Mouse (Mus musculus) limb, embryonic 15.5 days (tissue): ENCODE measurements around the gene Hic2. TPM values are rescaled to one million over a fixed set of nuclear protein-coding genes. Genes with fewer than 3 reads are reported as not detected.
"Not testable (repeated sequence)": the region's sequence is repeated elsewhere in the genome, so short reads cannot be mapped to it uniquely, and the experiment has no call there.

Experiments used
- ATAC-seq: fragments of 200-750 bp; cut with Nextera tagmentation; 2 replicates; pipeline ENCODE4 v1.8.0; 2017; ENCODE audit warnings: low read depth, moderate TSS enrichment; ENCODE audit not compliant: insufficient number of reproducible peaks, low FRiP score, low TSS enrichment
- H3K27ac ChIP-seq: fragments of 300-500 bp; sonication (generic); 2 replicates; pipeline ENCODE4 v1.5.1; 2015; ENCODE audit warnings: moderate library complexity, mild to moderate bottlenecking, inconsistent platforms
- H3K27me3 ChIP-seq: fragments of 300-500 bp; sonication (generic); 2 replicates; pipeline ENCODE4 v1.6.1; 2015; ENCODE audit warnings: inconsistent platforms
- H3K36me3 ChIP-seq: fragments of 300-500 bp; sonication (generic); 2 replicates; pipeline ENCODE4 v1.6.1; 2015; ENCODE audit warnings: inconsistent platforms
- H3K4me1 ChIP-seq: fragments of 300-500 bp; sonication (generic); 2 replicates; pipeline ENCODE4 v1.6.1; 2015; ENCODE audit warnings: inconsistent platforms
- H3K4me2 ChIP-seq: fragments of 300-500 bp; sonication (generic); 2 replicates; pipeline ENCODE4 v1.6.1; 2015; ENCODE audit warnings: mild to moderate bottlenecking, inconsistent platforms
- H3K4me3 ChIP-seq: fragments of 300-500 bp; sonication (generic); 2 replicates; pipeline ENCODE4 v1.5.1; 2015; ENCODE audit warnings: mild to moderate bottlenecking, inconsistent platforms
- H3K9ac ChIP-seq: fragments of 300-500 bp; sonication (generic); 2 replicates; pipeline ENCODE4 v1.6.1; 2015; ENCODE audit warnings: inconsistent platforms
- H3K9me3 ChIP-seq: fragments of 300-500 bp; sonication (generic); 2 replicates; pipeline ENCODE4 v1.6.1; 2016; ENCODE audit warnings: inconsistent platforms
- WGBS: fragments of 180-500 bp; shearing (Covaris S2); methylation state at CpG from one replicate; pipeline ENCODE4 v1.1.7; 2015; 5-methylcytosine and 5-hydroxymethylcytosine counted together
- polyA plus RNA-seq: library from polyadenylated mRNA; unstranded; fragments of >200 nt; fragmentation: Nextera tagmentation; extraction: Ambion mirVana; gene quantifications from 2 replicates; pipeline ENCODE4 v1.2.1, GENCODE M21; 2015

Gene Hic2
- polyA plus RNA-seq, 1 experiment from 2014 or later = 4.7 TPM

DNA sequence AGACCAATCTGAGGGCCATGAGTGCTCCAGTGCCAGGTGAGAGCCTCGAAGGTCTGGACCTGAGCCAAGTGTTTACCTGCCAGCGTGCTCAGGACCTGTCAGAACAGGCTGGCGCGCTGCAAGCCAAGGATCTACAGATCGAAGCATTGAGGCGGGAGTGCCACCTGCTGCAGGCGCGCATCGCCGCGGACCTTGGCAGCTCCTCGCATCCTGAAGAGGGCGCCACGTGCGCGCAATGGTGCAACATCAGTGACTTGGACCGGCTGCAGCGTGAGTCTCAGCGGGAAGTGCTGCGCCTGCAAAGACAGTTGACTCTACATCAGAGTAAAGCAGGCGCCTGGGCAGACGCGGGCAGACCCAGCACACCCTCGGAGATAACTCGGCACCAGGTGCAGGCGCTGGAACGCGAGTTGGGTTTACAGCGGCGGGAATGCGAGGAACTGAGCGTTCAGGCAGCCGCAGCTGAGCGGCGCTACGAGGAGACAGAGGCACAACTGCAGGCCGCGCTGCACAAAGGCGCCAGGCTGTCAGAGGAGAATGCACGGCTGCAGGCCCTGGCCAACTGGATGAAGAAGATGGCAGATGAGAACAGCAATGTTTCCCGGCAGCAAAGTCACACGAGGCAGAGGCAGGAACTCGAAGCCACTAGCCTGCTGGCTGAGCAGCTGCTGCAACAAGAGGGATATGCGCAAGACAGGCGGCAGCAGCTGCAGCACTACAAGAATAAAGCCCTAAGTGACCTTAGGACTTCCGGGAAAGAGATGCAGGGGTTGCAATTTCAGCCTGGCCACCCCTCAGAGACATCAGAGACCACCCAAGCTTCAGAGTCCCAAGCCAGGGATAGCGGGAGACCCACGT lies 23.2 kb upstream of the Hic2 start:
- H3K4me2 ChIP-seq = peak overlapping the region; percentile 97
- peak overlapping the region; percentile 55 for H3K4me3 ChIP-seq
- H3K27ac ChIP-seq = no peak overlapping the region
- H3K27me3 ChIP-seq = peaks cover 45% of the 10 kb centered on the region
- no peaks in the 10 kb centered on the region for H3K36me3 ChIP-seq
- ATAC-seq = peak; percentile 53; the same call in 1 of the 2 replicates
- peaks cover 23% of the 10 kb centered on the region for H3K4me1 ChIP-seq
- H3K9ac ChIP-seq = 0 out of 2 replicates have a peak overlapping the region, but pooled peaks have one; percentile 18
- no peaks in the 10 kb centered on the region for H3K9me3 ChIP-seq
- 8% methylated on average over 48 of the region's 48 CpGs for WGBS

DNA sequence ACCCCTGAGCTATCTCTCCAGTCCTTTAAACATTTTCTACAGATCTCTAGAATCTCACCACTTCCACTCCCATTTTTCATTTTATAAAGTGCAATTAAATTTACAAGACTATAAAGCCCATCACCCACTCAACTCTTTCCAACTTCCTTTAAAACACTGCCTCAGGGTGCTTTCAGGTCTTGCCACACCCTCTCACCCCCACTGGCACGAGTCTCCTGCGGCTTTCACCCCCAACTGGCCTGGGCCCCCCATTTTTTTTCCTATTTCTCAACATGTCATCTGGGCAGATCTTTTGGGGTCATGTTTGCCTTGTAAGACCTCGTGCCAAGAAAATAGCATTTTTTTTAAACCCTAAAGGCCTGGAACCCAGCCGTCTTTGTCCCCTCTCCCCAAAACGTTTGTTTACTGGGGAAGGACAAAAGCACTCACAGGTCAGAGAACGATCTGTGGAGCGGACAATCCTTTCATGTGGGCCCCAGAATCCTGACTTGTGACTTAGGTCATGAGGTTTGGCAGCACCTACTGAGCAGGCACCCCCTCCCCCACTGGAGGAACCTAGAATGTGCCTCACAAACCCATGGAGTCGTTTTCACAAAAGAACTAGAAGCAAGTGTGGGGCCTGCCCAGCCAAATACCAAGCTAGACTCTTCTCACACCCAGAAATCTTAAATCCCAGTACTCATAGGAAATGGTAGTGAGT lies 16.3 kb upstream of the Hic2 start:
- H3K27me3 ChIP-seq = 0 out of 2 replicates have a peak, but pooled peaks cover 2% of the 10 kb centered on the region
- whole genome bisulfite sequencing = 38% methylated on average over 8 of the region's 8 CpGs

DNA sequence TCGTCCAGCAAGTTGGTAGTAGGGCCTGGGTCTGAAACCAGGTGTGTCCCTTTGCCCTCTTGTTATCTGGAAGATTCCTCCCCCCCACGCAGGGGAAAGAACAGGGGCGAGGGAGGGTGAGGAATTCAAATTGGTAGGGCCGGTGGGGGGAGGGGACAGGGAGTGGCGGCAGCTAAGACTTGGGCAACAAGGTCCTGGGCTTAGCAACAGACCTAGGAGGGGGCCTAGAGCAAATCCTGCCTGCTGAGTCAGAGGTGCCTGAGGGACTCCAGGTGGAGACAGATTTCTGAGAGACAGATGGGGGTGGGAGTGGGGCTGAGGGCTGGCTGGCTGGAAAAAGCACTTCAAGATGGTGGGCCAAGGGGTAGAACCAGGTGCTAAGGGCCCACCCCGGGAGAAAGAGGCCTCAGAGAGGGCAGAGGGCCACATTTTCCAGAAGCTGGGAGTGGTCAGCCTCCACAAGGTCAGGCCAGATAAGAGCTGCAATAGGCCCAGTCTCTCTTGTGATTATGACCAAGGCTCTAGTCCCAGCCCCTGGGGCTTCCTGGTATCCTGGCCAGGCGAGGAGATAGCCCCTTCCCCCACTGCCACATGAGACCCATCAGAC lies 13.1 kb upstream of the Hic2 start:
- no peak overlapping the region for H3K9ac ChIP-seq
- no peaks in the 10 kb centered on the region for H3K9me3 ChIP-seq
- no peaks in the 10 kb centered on the region for H3K36me3 ChIP-seq
- WGBS = 28% methylated on average over 7 of the region's 7 CpGs
- H3K27ac ChIP-seq = no peak overlapping the region
- ATAC-seq = no peak
- no peak overlapping the region for H3K4me2 ChIP-seq
- H3K4me3 ChIP-seq = no peak overlapping the region
- H3K4me1 ChIP-seq = no peaks in the 10 kb centered on the region; the same call in 1 of the 2 replicates
- no peaks in the 10 kb centered on the region for H3K27me3 ChIP-seq

More for the DNA sequence above, 16.3 kb upstream of the Hic2 start:
- Histone ChIP-seq H3K9me3 (no peaks in the 10 kb centered on the region), H3K4me3 (no peak overlapping the region), H3K27ac (no peak overlapping the region), H3K4me1 (no peaks in the 10 kb centered on the region; the same call in 1 of the 2 replicates), H3K9ac (no peak overlapping the region), H3K4me2 (no peak overlapping the region), H3K36me3 (no peaks in the 10 kb centered on the region)
- no peak for ATAC-seq

DNA sequence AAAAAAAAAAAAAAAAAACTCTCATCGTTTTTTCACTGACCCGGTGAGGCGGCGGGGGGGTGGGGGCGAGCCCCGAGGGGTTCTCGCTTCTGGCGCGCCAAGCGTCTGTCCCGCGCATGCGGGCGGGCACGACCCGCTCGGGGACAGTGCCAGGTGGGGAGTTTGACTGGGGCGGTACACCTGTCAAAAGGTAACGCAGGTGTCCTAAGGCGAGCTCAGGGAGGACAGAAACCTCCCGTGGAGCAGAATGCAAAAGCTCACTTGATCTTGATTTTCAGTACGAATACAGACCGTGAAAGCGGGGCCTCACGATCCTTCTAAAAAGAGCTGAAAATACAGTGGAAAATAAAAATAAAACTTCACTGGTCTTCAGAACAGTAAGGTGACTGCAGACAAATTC lies 11.2 kb upstream of the Hic2 start:
- Histone ChIP-seq H3K27ac (no peak overlapping the region), H3K9ac (no peak overlapping the region), H3K4me2 (no peak overlapping the region), H3K27me3 (no peaks in the 10 kb centered on the region), H3K9me3 (no peaks in the 10 kb centered on the region), H3K4me1 (no peaks in the 10 kb centered on the region; the same call in 1 of the 2 replicates), H3K36me3 (no peaks in the 10 kb centered on the region), H3K4me3 (no peak overlapping the region)
- ATAC-seq = peak; percentile 100
- 28% methylated on average over 25 of the region's 25 CpGs for WGBS

DNA sequence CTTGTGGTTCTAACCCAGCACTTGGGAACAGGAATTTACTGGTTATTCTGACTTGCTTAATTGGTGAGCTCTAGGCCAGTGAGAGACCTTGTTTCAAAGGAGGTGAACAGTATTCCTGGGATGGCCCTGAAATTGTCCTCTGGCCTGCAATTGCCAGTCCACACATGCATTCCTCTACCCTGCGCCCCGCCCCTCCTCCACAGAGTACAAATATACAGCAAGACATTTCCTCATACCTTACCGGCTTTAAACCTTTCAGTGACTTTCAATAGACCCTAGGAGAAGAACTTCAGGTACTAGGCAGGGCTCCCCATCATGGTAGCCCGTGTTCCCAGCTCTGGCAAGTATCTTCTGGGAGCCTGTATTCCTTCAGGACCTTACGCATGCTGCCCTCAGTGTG lies 7.8 kb upstream of the Hic2 start:
- no peaks in the 10 kb centered on the region for H3K36me3 ChIP-seq
- ATAC-seq = no peak
- no peaks in the 10 kb centered on the region for H3K4me1 ChIP-seq
- H3K27ac ChIP-seq = no peak overlapping the region
- H3K27me3 ChIP-seq = no peaks in the 10 kb centered on the region
- no peak overlapping the region for H3K4me3 ChIP-seq
- H3K9me3 ChIP-seq = no peaks in the 10 kb centered on the region
- no peak overlapping the region for H3K4me2 ChIP-seq
- 82% methylated on average over 5 of the region's 5 CpGs for WGBS
- no peak overlapping the region for H3K9ac ChIP-seq

DNA sequence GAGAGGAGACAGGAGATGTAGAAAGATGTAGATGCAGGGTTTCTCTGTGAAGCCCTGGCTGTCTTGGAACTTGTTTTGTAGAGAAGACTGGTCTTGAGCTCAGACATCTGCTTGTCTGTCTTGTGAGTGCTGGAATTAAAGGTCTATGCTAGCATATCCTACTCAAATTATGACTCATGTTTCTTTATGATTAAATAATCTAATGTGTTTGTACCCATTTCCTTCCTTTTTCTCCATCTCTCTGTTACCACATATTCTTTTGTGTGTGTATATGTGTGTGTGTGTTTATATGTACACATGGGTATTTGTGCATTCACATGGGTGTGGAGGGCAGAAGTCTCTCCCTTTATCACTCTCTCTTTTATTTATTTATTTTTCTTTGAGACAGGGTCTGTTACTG lies 6.9 kb upstream of the Hic2 start:
- Histone ChIP-seq H3K27ac (no peak overlapping the region), H3K9me3 (no peaks in the 10 kb centered on the region), H3K36me3 (no peaks in the 10 kb centered on the region), H3K4me1 (no peaks in the 10 kb centered on the region), H3K4me3 (no peak overlapping the region), H3K9ac (no peak overlapping the region), H3K4me2 (no peak overlapping the region), H3K27me3 (no peaks in the 10 kb centered on the region)
- no peak for ATAC-seq

DNA sequence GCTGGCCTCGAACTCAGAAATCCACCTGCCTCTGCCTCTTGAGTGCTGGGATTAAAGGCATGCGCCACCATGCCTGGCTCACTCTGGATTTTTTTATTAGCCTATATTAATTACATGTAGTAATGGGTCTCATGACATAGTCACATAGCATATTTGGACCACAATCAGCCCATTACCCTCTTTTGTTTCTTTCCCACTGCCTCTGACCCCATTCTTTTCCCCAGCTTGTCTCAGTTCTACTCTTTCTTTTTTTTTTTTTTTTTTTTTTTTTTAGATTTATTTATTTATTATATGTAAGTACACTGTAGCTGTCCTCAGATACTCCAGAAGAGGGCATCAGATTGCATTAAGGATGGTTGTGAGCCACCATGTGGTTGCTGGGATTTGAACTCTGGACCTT lies 1.8 kb upstream of the Hic2 start:
- not testable (repeated sequence) for H3K27ac ChIP-seq, H3K9me3 ChIP-seq, H3K36me3 ChIP-seq, H3K4me3 ChIP-seq, H3K4me2 ChIP-seq, ATAC-seq, H3K27me3 ChIP-seq, H3K9ac ChIP-seq
- 89% methylated on average over 2 of the region's 2 CpGs for WGBS
- H3K4me1 ChIP-seq = peaks cover 32% of the 10 kb centered on the region

DNA sequence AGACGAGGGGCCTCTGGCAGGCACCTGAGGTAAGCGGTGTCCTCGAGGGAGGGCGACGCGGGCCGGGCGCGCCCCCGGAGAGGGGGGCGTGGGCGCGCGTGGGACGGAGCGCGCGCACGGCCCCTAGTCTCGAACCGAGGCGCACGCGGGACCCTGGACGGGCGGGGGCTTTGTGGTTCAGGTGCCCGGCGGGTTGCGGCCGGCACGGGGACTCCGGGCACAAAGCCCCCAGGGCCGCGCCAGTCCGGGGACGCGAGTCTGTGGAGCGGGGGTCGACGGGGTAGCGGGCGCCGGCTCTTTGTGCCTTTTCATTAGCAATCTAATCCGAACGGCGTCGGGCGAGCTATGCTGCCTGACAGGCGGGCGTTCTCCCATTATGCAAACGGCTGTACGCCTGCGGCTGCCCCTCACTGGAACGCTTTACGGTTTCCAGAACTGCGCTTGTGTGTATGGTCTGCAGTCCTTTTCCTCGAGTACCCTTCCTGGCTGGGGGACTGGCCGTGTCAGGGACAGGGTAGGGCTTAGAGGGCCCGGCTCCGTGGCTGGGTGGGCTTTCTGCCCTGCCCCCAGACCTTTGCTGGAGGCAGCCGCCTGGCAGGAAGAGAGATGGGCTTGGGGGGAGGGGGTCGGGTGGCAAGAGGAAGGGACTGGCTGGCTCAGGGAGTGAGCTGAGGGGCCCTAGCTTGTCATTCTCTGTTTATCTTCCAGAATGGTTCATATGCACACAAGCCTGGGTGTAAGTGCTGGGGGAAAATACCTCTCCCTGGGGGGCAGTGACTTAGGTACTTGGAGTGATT lies 528 bp downstream of the Hic2 start:
- Histone ChIP-seq H3K9me3 (no peaks in the 10 kb centered on the region), H3K4me3 (peak overlapping the region; percentile 99), H3K36me3 (no peaks in the 10 kb centered on the region), H3K27ac (peak overlapping the region; percentile 92), H3K4me1 (peaks cover 37% of the 10 kb centered on the region), H3K9ac (peak overlapping the region; percentile 97), H3K27me3 (no peaks in the 10 kb centered on the region), H3K4me2 (peak overlapping the region; percentile 91)
- 0% methylated on average over 60 of the region's 62 CpGs for WGBS
- ATAC-seq = no peak

DNA sequence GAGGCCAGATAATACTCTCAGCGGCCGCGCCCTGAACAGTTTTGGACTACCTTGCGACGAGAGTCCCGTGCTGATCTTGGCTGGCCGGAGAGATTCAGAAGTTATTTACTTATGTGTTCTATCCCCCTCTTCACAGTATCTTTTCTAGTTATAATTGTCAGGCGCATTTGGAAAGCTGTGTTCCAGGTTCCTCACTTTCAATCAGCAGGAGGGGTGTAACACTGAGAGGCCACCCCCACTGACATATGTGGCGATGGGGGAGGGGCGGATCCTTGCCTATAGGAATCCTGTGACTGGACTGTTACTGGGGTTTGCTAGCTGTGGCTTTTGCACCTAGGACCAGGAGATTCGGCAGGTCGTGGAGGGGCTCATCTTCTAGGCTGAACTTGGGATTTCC lies 1.1 kb downstream of the Hic2 start:
- Histone ChIP-seq H3K27ac (peak overlapping the region; percentile 92), H3K9ac (peak overlapping the region; percentile 97), H3K36me3 (no peaks in the 10 kb centered on the region), H3K9me3 (no peaks in the 10 kb centered on the region), H3K4me1 (peaks cover 42% of the 10 kb centered on the region), H3K4me2 (peak overlapping the region; percentile 91), H3K4me3 (peak overlapping the region; percentile 99), H3K27me3 (no peaks in the 10 kb centered on the region)
- 1% methylated on average over 12 of the region's 12 CpGs for WGBS
- ATAC-seq = no peak

DNA sequence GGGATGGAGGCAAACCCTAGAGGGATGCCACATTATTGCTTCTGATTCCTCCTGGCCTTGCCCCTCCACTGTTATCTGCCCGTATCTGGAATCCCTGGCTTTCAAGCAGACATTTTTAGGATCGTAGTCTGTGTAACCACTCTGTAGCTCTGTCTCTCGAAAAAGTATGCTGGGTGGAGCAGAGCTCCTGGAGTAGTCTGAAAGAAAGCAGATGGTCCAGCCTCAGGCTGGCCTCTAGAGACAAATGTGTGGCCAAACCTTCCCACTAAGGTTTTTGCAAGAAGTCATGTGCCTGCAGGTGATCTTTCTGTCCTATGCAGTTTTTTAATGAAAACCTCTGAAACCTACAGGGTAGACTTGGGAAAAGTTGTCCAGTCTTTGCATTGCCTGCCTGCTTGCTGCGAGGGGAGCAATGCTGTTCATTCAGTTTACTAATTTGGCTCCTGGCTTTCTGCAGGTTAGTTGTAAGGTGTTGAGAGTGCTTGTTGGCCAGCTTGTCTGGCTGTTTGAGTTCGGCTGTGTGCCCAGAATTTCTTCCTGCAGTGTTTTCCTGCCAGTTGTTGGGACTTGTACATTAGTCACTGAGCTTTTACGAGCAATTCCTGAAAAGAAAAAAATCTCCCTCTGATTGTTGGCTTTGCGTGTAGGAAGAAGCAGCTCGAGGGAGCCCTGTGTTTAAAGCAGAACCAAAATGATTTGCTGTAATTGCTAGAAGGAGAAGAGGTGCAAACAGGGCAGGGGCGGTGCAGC lies 1.7 kb downstream of the Hic2 start:
- no peaks in the 10 kb centered on the region for H3K36me3 ChIP-seq
- no peaks in the 10 kb centered on the region for H3K9me3 ChIP-seq
- H3K4me3 ChIP-seq = peak overlapping the region; percentile 99
- H3K27me3 ChIP-seq = no peaks in the 10 kb centered on the region
- 9% methylated on average over 9 of the region's 9 CpGs for WGBS
- H3K4me2 ChIP-seq = peak overlapping the region; percentile 91
- H3K9ac ChIP-seq = no peak overlapping the region
- H3K27ac ChIP-seq = peak overlapping the region; percentile 60
- no peak for ATAC-seq
- peaks cover 47% of the 10 kb centered on the region for H3K4me1 ChIP-seq

DNA sequence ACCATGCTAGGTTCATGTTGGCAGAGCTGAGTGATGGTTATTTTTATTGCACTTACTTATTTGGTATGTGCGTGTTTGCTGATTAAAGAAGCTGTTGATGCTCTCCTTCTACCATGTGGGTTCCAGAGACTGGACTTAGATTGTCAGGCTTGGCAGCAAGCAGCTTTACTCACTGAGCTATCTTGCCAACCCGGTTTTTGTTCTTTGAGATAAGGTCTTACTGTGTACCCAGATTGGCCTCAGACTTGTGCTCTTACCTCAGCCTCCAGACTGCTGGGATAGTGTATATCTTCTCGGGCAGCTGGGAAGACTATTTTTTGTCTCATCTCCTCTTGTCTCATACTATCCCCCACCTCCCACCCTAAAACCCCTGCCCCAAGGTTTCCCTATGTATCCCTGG lies 4.3 kb downstream of the Hic2 start:
- Histone ChIP-seq H3K4me1 (peaks cover 50% of the 10 kb centered on the region), H3K27ac (no peak overlapping the region), H3K4me3 (no peak overlapping the region), H3K4me2 (no peak overlapping the region), H3K27me3 (no peaks in the 10 kb centered on the region), H3K36me3 (no peaks in the 10 kb centered on the region), H3K9ac (no peak overlapping the region), H3K9me3 (no peaks in the 10 kb centered on the region)
- 80% methylated on average over 3 of the region's 3 CpGs for WGBS
- ATAC-seq = no peak
